Mouse (Mus musculus) left cerebral cortex, postnatal 25 days (tissue): ENCODE measurements around the gene Drc3. TPM values are rescaled to one million over a fixed set of nuclear protein-coding genes. Genes with fewer than 3 reads are reported as not detected.

Source experiments
- DNase-seq, 2 experiments: peaks; one replicate each; pipeline ENCODE4 v3.0.0; 2022; ENCODE audit warnings: low spot score in 2 of 2, mixed read lengths in 1 of 2
- intact Hi-C: fragments of 180-260 bp; cut with DNase I; formaldehyde crosslinking; loops from one replicate; pipeline ENCODE4 v1.15.1; 2025
- total RNA-seq, 2 experiments: library from RNA; stranded (reverse); gene quantifications; 2 replicates each; pipeline ENCODE4 v1.2.3; 2021

The Drc3 gene
- total RNA-seq, 2 experiments from 2014 or later, result 9.1 to 11.1 TPM

DNA sequence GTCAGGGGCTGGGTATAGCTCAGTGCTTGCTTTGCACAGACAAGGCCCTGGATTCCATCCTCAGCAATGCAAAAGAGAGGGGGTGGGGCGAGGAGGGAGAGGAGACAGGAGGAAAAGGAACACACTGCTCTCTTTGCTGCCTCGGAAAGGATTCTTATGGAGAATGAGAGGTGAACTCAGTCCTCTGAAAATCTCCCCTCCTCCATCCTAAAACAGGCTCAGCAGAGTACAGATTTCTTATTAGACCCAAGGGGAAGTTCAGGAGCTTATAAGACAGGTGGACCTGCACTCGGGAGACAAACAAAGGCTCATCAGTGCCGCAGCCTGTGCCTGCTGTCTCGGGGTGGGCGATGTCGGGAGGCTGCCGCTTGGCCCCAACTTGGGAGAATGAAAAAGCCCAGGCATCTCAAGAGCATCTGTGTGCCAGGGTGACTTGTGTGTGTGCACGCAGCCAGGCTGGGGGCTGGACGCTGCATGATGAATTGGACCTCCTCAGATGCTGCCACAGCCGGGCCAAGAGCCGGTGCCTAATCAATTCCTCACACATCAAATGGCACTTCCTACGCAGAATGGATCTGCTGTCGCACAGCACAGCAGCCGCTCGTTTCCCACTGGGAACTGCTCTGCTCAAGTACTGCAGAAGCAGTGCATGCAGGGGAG, 31.8 kb downstream of the Drc3 start:
- intact Hi-C loops, result no loop called here
- peak; percentile 74 to 88 for DNase-seq

DNA sequence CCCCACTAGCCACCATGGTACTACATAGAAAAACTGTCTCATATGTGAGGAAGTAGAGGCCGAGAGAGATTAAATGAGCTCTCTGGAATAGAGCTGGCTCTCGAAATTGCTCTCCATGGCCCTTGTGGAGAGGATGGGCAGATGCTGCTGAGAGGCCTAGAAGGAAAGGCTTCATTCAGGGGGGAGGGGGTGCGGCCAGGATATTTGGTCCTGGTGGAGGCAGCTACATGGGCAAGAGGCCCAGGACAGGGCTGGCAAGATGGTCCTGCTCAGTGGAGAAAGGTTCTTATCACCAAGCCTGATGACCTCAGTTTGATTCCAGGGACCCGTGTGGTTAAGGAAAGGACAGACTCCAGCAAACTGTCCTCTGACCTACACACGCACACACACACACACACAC, 32.8 kb downstream of the Drc3 start:
- intact Hi-C loops, result no loop called here
- no peak for DNase-seq

DNA sequence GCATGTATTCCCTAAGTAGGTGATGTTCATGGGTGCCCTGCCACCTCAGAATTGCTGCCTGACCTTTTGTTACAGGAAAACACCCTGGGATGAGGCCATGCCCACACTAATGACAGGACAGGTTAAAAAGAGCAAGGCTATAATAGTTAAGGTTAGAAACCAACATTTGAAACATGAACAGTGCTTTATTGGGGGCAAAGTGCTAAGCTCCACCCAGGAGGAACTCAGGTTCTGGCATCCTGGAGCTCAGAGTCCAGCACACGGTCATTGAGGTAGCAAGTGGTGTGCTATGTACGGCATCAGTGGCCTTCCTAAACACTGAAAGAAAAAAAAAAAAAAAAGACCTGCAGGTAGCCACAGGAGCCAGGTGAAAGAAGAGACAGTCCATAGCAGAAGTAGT, 34.8 kb downstream of the Drc3 start:
- no peak for DNase-seq
- intact Hi-C loops, result no loop called here

DNA sequence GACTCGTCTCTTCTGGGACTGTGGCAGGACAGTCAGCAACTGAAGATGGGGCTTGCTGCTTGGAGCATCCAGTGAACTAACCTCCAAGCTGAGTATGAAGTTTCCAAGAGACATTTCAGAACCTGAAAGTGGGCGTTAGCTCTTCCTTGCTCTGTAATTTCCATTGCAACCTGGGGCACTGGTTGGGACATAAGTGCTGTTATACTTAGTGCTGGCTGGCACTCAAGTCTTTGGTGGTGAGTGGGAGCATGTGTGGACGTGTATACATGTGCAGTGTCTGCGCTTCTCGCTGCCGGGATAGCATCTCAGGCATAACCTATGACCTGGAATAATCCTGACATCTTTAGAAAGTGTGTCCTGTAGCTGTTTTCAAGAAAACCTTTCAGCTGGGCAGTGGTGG, 38.2 kb downstream of the Drc3 start:
- intact Hi-C loops, result no loop called here
- peak in 1 of 2 experiments; percentile 13 for DNase-seq

DNA sequence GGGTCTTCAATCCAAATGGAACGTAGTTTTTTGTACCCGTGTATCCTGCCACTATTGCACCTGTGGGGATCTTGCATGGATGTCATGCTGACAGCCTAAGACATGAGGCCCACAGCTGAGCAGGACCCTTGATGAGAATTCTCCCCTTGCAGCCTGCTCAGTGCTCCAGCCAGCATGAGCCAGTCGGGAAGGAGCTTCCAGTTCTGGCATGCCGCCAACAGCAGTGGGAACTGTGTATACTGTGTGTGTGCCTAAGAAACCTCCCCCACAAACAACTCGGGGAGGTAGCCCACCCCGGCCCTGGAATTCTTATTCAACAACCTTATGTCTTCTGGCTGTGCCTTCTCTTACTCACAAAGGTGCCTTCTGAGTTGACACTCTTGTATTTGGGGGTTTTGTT, 43.4 kb downstream of the Drc3 start:
- intact Hi-C loops, result loop anchor here (5.0 kb wide), 2 partner anchors 44 to 144 kb away; partner anchors contain the start of genes Drc3 and Tom1l2
- DNase-seq, result peak; percentile 26 to 33

DNA sequence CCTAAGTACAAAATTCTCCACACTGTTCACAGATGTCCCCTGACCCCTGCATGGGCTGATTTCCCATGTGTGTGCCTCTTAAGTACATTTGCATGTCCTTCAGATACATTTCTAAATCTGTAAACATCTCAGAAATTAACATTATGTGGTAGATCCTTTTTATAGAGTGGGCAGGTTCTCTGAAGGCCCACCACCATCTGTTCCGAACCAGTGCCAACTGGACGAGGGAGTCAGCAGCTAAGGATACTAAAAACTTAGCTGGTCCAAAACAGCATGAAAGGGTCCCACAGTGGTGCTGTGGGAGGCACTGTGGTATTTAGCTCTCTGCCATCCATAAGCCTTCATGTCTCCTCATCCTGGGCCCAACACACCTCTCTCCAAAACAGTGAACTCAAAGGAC, 44.0 kb downstream of the Drc3 start:
- intact Hi-C loops, result loop anchor here (5.0 kb wide), 2 partner anchors 45 to 145 kb away; partner anchors contain the start of genes Drc3 and Tom1l2
- peak; percentile 58 to 90 for DNase-seq

DNA sequence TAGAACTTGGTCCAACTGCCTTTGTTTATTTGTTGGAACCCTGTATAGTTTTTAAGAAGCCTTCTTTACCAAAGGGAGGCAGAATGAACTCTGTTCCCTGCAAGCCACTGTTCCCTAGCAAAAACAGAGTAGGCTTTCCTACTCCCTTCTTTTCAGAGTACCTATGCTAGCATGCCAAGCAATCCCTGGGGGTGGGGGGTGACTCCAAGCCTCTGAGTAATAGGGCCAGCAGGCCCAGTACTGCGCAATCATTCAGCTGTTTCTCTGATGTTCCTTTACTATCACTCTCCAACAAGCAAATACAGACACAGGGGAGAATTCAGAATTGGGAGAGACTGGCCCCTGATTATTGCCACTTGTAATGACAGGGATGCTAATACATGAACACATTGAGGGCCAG, 53.5 kb downstream of the Drc3 start:
- no peak for DNase-seq
- intact Hi-C loops, result no loop called here

DNA sequence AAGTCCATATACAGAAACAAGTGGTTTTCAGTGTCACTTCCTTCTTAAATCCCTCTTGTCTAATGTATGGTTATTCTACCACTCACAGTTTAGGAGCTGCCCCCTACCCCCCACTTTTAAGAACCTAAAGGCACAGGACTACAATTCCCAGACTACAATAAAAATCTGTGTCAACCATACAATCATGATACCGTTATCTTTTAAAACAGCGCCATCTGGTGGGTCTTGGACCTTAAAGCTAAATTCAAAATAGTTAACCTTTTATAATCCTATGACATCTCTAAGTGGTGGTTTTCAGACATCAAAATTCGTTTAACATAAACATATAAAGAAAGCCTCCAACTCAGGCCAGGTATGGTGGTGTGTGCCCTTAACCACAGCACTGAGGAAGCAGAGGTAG, 59.0 kb downstream of the Drc3 start:
- intact Hi-C loops, result loop anchor here (1.0 to 5.0 kb wide), 3 partner anchors 105 to 211 kb away; no protein-coding TSS in a partner anchor
- DNase-seq, result peak; percentile 72 to 81

DNA sequence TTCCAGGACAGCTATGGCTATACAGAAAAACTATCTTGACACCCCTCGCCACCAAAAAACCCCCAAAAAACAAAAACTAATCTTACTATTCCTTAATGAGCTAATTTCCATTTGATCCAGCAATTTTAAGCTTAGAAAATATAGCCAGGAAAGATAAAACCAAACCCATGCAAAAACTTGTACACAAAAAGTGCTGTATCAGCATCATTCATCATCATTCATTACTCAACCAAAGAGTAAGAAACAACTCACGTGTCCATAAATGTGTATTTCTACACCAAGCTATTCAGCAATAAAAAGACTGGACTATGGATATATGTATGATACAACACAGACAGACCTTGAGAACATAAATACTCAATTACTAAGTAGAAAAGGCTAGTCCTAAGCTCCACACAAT, 59.8 kb downstream of the Drc3 start:
- DNase-seq, result no peak
- intact Hi-C loops, result loop anchor here (1.0 to 5.0 kb wide), 3 partner anchors 106 to 212 kb away; no protein-coding TSS in a partner anchor

DNA sequence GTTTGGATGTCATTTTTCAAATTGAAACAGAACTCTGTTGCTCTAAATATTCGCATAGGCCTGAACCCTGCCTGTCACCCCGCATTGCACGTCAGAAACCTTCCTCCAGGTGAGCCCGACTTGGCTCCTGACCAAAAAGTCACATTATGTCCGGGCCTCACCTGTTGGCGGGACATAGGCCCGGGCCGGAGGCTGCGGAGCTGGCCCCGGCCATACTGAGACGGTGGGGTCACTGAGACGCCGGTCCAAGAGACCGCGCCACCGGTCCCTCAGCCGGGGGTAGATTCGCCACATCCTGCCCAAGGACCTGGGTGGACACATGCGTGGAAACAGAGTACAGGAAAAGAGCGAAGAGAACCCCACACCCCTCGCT, 63.4 kb downstream of the Drc3 start:
- intact Hi-C loops, result loop anchor here (2.0 to 5.0 kb wide), 2 partner anchors 64 to 309 kb away; partner anchors contain the start of genes Drc3, Rai1 and Tom1l2
- DNase-seq, result no peak

DNA sequence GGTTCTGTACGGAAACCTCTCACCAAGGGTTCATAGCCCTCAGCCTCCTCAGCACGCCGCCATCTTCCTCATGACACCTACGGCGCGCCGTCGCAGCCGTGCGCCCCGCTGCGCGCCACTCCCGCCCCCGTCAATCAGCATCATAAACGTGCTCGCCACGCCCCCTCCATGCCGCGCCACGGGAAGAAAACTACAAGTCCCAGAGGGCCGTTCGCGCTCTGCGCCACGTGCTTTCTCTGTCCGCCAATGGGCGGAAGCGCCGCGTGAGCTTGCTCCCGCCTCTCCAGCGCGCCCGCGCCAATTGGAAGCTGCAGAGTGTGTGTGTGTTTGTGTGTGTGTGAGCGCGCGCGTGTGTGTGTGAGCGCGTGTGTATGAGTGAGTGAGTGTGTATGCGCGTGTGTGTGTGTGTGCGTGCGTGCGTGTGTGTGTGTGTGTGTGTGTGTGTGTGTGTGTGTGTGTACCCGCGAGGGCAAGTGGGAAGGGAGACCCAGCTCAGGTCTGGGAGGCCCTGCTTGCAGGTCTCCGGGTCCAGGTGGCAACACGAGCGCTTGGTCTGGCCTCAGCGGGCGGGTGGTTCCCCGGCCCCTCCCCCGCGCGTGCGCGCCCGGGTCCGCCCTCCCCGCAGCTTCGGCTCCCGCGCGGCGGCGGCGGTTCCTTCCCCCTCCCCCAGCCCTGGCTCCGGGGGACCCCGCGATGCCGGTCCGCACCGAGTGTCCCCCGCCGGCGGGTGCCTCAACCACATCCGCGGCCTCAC, 64.0 kb downstream of the Drc3 start, which contains the start of gene Gid4:
Gene Gid4 (plus strand): TSS at position 183 of the 754 bp plus-strand sequence.
- intact Hi-C loops, result loop anchor here (2.0 to 5.0 kb wide), 2 partner anchors 64 to 310 kb away; partner anchors contain the start of genes Drc3, Rai1 and Tom1l2
- peak; percentile 99 for DNase-seq

DNA sequence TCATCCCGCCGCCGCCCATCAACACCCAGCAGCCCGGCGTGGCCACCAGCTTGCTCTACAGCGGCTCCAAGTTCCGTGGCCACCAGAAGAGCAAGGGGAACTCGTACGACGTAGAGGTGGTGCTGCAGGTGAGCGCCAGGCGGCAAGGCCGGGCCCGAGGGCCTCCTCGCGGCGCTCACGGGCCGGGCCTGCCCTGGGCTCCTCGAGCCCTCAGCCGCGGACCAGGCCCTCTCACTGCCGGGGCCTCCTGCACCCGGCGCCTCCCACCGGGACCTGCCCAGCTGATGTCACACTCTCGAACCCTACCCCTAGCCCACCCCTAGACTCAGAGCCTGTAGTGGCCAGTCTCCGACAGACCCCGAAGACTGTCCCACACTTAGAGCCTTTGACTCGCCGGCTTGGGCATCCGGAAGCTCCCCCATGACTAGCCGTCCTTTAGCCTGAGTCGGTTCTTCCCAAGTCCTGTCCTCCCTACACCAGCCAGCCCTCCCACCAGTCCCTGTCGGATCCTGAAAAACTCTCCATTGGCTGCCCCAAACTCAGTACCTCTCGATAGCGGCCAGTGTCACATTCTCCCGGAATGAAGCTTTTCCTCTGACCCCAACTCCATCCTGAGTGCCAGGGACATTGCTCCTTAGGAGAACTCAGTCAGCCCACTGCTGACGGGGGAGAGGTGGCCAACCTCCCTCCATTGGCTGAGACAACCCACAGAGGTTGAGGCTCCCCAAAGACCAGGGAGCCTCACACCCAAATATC, 64.8 kb downstream of the Drc3 start, which contains the start of gene Atpaf2:
Gene Atpaf2 (minus strand): TSS at position 741 of the 756 bp plus-strand sequence.
- DNase-seq, result peak in 1 of 2 experiments; percentile 23

DNA sequence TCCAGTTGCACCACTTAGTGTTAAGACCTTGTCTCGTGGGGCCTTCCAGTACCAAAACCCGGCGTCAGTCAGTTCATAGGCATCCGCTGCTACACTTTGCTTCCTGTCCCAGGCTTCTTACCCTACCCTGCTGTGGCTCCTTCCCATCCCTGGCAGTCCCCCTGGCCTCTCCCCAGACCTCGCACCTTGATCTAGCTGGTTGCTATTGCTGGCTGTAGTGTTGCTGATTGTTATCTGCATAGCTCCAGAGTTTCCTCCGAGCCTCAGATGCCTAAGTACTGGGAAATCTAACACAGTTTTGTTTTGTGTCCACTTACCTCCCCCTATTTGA, 65.3 kb downstream of the Drc3 start:
- DNase-seq, result no peak
- intact Hi-C loops, result loop anchor here (5.0 kb wide), 1 partner anchor 311 kb away; the partner anchor contains the start of gene Rai1

More for the DNA sequence above, 64.8 kb downstream of the Drc3 start, which contains the start of gene Atpaf2:
- intact Hi-C loops, result loop anchor here (2.0 to 5.0 kb wide), 2 partner anchors 65 to 311 kb away; partner anchors contain the start of genes Drc3, Rai1 and Tom1l2

DNA sequence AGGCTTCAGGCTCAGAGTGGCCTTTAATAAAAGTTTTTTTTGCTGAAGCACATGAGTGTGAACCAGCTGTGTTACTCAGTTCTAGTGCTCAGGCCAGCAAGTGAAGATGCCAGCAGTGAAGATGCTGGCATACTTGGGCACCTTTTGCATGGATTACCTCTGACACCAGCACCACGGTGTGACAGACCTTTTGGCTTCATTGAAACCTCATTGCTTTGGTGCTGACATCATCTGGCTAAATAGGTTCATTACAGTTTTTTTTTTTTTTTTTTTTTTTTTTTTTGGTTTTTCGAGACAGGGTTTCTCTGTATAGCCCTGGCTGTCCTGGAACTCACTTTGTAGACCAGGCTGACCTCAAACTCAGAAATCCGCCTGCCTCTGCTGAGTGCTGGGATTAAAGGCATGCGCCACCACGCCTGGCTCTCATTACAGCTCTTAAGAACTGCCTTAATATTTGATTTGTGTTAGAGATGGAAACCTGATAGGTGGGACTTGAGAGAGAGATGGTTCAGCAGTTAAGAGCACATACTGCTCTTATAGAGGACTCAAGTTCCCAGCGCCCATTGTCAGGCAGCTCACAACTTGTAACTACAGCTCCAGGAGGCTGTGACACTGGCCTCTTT, 69.0 kb downstream of the Drc3 start:
- no peak for DNase-seq
- intact Hi-C loops, result no loop called here

DNA sequence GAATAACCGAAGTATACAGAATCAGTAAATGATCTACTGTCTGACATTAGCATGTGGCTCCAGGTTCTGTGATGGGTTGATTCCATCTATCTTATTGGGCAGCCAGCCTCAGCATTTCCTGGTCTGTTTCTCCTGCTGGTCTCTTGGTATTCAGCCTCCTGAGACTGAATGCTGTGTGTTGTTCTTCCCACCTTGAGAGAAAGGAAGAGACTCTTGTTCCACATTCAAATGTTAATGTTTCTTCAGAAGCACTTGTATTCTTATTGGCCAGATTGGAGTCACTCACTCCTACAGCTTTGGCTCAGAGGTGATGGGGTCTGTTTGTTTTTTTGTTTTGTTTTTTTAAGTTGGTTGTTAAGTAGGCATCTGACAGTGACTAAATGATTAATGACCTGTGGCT, 69.9 kb downstream of the Drc3 start:
- intact Hi-C loops, result no loop called here
- no peak for DNase-seq

DNA sequence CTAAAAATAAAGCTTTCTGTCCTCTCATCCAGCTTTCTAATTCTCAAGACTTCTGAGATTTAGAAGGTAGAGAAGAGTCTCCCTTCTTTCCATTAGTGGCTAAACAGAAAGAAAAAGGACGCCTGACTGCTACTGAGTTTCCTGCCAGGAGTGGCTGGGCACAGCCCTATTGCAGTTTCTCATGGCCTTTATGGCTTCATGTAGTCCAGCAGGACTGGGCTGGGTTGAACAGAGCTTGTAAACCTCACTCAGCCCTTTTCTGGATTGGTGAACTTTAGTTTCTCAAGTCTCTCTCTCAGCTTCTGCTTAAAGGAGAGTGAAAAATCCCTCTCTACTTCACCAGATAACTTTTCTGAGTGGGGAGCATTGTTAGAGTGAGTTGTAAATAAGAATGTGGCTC, 73.3 kb downstream of the Drc3 start:
- intact Hi-C loops, result no loop called here
- DNase-seq, result no peak

DNA sequence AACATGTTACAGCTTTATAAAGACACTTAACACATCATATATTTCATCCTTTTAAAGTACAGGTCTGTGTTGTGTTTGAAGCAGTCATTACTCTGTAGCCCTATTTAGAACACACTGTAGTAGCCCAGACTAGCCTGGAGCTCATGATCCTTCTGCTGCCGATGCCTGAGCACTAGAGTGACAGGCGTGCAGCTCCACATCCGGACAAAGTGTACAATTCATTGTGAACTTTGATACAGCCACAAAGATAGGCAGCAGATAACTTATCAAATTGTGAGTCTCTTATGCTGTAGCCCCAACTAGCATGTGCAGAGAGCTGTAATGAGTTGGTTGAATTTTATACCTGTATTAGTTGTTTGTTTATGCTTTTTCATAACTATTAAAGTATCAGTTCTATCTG, 74.5 kb downstream of the Drc3 start:
- no peak for DNase-seq

DNA sequence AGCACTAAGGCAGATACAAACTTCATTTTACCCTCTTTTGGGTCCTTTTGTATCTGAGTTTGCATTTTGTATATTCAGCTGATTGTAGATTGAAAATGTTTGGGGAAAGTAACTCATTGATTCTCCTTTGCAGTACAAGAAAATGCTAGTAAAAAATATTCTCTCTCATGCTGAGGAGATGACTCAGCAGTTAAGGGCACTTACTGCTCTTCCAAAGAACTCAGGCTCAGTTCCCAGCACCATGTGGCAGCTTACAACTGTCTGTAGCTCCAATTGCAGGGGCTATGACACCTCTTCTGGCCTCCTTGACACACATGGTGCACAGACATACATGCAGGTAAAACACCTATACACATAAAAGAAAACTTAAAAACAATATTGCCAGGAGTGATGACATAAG, 80.4 kb downstream of the Drc3 start:
- no peak for DNase-seq
- intact Hi-C loops, result loop anchor here (10.0 kb wide), 1 partner anchor 559 kb away; no protein-coding TSS in a partner anchor

More for the DNA sequence above, 74.5 kb downstream of the Drc3 start:
- intact Hi-C loops, result no loop called here

DNA sequence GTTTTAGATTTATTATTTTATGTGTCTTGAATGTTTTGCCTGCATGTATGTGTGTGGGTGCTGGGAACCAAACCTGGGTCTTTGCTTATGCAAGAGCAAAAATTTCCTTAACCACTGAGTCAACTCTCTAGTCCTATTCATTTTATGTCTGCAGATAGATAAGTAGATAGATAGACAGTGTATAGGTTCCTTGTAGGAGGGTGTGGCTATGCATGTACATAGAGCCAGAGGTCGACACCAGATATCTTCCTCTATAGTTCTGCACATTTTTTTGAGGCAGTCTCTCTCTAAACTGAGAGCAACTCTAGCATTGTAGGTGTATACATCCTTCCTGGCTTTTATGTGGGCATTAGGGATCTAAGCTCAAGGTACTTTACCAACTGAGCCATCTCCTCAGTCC, 82.0 kb downstream of the Drc3 start:
- DNase-seq, result no peak
- intact Hi-C loops, result loop anchor here (10.0 kb wide), 1 partner anchor 560 kb away; no protein-coding TSS in a partner anchor
